Mouse (Mus musculus) layer of hippocampus, postnatal 36 days (tissue): ENCODE results near the gene Cacna1d. TPM values are rescaled to one million over a fixed set of nuclear protein-coding genes. Genes with fewer than 3 reads are reported as not detected.

Experiments
- DNase-seq, 2 experiments: peaks; one replicate each; pipeline ENCODE4 v3.0.0; 2022
- total RNA-seq, 2 experiments: library from RNA; stranded (reverse); gene quantifications; 2 replicates each; pipeline ENCODE4 v1.2.3; 2021

Cacna1d gene
- total RNA-seq, 2 experiments from 2014 or later: 41.8 to 60.0 TPM

DNA sequence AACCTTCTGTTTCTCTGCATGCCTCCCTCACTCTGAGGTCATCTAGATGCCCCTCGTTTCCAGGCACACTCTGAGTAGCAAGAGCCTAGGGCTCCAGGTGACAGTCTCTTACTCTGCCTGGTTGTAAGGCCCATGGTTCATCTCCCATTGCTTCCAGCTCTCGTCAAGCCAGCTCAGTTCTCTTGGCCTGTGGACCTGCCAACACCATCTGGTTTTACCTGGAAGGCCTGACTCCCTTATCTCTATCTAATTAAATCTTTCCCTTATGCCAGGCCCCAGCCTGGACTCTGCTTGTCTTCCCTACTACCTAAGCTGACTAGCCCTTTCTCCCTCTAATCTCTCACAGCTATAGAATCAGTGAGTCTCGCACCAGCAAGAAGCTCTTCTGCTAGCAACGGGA lies 124.2 kb downstream of the Cacna1d start:
- no peak for DNase-seq

DNA sequence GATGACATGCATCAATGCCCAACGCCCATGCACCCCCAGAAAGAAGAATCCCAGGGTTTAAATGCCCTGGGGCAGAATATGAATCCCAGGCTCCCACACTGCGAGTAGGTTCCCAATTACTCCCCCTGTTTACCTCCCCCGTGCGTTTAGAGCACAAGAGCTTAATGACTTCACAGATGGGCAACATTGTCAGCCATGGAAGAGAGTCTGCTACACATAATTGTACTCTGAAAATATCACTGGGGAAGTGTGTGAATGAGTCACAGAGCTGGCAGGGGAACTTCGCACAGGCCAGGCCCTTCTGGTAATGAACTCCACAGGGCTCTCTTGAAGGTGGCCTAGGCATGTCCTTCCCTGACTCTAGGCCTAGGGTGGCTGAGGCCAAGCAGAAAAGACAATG lies 125.4 kb downstream of the Cacna1d start:
- peak in 1 of 2 experiments; percentile 51 for DNase-seq

DNA sequence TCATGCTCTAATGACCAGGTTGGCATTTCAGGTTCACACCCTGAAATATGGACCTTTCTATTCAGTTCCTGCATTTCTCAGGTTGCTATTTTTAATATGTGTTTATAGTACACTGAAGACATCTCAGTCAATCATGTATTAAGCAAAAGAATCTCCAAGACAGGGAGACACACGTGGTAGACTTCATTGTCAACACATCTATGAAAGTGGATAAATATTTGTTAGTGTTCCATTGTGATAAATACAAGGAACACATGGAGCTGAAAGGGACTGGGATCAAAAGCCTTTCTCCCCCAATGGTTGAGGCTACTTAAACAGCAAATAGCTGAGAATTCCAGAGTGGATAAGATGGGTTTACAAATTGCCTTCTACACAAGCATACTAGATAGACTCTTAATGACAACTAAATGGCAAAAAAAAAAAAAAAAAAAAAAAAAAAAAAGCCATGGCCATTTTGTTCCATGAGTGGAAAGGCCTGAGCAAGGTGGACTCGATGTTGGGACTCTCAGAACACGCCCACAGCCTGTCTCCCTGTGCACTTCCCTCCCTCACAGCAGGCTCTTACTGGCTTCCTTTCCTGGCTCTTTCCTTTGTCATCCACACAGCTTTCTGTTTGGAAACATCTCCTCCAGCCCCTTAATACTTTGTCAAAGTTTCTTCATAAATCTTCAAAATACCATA lies 127.6 kb downstream of the Cacna1d start:
- no peak for DNase-seq

DNA sequence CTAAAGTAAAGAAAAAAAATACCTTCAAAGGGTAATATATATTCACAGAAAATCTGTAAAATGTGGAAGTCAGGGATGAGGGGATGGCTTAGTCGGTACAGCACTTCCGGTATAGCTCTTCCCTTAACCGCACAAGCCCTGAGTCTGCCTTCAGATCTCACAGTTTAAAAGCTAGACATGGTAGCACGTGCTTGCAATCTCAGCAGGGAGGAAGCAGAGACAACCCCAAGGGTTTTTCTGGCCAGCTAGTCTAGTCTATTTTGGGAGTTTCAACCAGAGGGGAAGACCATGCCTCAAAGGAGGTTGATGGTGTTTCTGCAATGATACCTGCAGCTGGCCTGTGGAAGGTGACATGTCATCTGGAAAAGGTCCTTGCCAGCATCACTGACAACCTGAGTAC lies 128.9 kb downstream of the Cacna1d start:
- DNase-seq: no peak

DNA sequence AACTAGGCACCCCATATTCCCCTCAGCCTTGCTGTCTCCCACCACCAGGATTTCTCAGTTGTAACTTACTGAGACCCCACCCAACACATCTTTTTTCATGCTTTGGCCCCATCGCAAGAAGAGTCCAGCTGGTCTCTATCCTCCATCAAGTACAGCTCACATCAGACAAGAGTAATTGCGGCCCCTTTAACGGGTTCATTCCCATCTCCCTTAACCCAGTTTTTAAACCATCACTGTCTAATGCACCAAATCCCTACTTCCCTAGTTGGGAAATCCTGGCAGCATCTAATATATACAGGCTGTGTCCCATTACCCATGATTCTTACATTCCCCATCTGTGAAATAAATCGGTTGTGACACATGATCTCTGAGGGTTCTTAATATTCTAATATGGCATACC lies 130.8 kb downstream of the Cacna1d start:
- DNase-seq: no peak

DNA sequence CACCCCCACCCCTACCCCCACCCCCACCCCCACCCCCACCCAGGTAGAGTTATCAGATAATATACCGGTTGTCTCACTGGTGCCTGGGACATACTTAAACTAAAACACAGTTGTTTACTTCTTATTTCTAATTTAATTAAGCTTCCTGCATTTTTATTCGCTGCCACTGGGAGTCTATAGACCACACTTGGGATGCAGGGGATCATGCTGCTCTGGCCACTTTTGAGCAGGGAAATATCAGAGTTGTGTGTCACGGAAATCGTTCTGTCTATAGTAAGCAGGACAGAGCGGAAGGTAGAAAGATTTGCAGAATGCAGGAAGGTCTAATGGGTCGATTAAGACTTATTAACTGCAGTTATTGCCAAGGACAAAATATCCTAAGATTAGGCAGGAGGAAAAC lies 131.3 kb downstream of the Cacna1d start:
- DNase-seq: no peak

DNA sequence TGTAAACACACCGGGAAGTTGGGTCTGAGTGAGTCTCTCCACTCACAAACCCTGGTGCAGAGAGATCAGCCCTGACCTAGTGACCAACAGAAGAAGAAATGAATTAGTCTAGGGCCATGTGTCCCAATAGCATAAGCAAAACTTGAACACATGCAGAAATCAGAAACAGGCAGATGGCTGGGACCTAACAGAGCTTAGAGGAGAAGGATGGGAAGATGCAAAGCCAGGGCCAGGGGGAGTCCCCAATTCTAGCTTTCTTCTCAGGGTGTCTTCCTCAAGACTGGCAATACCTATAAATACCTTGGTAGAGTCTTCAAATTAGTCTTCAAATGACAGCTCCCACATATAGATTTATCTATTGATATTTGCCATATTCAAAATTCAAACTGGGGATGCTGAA lies 133.2 kb downstream of the Cacna1d start:
- DNase-seq: no peak

DNA sequence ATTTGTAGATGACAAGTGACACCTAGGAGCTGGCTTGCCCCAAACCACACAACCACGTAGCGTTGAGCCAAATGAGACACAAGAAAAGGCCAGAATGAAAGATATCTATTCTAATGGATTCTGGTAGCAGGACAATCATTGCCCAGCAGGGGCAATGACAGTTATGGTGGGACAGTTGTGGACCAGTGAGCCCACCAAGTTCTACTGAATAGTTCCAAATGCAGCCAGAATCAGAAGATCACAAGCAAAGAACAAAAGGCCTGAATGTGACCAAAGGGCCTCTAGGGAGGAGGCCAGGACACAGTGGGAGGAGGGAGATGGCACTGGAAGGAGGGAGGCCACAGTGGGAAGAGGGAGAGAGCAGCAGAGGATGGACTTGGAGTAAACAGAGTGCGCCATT lies 134.8 kb downstream of the Cacna1d start:
- DNase-seq: no peak

DNA sequence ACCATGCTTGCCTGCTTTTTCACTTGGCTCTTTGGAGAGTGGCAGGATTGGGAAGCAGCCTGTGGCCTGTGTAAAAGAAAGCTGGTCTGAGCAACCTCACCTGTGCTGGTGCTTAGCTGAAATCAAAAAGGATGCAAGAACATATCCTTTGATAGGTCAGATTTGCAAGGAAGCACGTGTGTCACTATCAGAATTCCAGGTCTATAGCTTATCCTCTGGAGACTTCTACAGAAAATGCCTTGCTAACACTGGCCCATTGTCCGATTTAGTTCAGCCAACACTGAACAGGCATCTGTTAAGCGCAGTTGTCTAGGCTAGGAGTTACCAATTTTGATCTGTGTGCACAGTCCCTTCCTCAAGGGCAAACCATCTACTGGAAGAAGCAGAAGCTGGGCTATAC lies 136.5 kb downstream of the Cacna1d start:
- DNase-seq: no peak

DNA sequence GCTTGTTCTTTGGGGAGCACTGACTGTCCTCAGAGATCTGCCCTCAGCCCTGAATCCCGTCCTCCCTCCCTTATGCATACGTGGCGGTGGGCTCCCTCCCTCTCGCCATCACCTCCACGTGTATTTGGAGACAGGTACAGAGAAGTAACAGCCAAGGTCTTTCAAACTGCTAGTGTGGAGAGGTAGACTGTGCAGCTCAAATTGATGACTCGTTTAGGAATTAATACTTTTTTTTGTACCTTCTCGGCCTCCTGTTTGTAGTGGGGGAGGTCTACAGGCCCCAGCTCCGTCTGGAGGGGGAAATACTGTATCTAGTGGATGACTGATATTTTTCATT lies 137.2 kb downstream of the Cacna1d start:
- DNase-seq: peak in 1 of 2 experiments; percentile 20

DNA sequence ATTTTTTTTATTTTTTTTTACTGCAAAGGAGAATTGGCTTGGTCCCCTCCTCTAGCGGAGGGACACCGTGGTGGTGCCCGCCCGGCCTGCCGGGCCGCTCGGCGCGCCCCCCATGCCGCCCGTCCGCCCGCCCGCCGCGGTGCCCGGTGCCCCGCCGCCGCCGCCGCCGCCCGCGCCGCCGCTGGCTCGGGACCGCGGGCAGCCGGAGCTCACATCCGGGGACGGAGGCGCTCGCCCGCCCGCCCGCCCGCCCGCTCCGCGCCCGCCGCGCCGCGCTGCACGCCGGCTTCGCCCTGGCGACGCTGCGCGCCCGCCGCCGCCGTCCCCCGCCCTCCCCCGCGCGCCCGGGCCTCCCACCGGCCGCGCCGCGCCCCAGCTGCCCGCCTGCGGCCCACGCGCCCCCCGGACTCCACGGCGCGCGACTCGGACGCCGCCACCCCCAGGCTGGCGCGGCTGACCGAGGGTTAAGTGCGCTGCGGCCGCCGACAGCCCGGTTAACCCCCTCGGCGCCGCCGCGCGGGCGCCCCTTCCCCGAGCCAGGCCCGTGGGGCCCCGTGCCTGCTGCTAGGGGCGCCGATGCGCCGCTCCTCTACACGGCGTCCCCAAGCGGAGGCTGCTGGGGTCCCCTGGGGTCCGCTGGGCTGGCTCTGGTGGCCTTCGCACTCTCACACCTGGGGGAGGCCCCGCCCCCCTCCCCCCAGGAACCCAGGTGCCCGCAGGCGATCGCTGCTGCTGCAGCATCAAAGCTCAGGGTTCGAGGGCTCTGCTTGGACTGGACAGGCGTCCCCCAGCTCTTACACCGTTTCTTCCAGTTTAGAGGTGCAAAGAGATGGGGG lies 137.7 kb downstream of the Cacna1d start:
- DNase-seq: peak; percentile 32 to 33

DNA sequence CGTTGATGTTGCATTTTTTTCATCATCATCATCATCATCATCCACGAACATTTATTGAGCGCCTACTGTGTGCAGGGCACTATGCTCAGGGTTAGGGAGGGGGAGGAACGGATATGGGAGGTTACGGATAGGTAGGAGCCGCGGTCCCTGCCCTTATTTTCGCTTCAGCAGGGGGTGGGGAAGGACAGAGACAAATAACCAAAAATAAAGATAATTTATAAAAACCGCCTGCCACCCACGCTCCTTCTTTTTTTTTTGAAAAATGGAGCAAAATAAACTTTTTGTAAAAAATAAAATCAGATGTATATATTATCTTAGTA lies 138.3 kb downstream of the Cacna1d start:
- DNase-seq: no peak

DNA sequence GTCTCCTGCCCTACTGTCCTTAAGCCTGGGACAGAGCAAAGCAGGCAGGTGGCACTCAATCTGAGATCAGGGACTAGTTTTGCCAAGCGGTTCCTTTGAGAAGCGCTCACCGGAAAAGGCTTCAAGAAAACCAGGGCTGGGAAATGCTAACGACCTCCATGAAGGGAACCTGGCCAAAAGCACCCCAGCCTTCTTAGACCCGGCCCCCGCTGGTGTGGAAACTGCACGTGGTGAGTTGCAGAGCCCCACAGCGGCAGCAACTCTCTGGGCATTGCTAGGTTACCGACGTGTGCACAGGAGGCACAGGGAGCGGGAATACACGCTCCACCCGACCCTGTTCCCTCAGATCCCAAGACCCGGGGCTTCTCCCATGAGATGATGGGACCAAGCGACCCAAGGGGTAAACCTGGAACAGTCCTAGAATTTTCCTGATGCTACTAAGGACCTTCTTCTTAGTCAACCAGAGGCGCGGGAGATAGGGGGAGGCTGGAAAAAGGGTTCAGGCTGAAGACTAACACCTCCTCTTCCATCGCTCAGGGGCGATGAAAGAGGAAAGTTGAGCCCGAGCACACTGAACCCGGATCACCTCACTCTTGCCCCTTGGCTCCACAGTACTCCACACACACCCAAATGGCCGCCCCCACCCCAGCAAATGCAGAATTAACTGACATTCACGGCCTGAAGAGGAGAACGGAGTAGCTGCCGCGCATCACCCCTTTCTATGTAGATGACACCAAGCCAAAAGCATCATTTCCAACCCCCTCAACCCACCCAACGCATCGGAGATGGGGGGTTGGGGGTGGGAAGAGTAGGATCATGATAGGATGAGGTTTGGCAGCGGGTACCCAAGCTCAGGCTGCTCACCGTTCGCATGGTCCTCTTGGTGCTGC lies 138.9 kb downstream of the Cacna1d start:
- DNase-seq: peak; percentile 53 to 57

DNA sequence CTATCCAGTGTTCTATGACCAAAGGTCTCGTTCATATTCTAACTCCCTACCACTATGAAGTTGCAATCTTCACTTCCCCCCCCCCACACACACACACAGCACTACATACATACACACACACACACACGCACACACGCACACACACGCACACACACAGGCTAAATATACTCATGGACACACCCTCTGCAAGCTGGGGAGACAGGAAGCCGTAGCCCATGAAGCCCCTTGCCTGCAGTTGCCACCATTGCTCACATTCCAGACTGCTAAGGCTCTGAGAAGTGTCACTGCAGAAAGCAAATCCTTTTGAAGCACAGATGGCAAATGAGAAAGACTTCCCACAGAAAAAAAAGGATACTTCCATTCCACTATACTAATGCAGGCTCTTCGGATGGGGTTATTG lies 141.0 kb downstream of the Cacna1d start:
- DNase-seq: no peak

DNA sequence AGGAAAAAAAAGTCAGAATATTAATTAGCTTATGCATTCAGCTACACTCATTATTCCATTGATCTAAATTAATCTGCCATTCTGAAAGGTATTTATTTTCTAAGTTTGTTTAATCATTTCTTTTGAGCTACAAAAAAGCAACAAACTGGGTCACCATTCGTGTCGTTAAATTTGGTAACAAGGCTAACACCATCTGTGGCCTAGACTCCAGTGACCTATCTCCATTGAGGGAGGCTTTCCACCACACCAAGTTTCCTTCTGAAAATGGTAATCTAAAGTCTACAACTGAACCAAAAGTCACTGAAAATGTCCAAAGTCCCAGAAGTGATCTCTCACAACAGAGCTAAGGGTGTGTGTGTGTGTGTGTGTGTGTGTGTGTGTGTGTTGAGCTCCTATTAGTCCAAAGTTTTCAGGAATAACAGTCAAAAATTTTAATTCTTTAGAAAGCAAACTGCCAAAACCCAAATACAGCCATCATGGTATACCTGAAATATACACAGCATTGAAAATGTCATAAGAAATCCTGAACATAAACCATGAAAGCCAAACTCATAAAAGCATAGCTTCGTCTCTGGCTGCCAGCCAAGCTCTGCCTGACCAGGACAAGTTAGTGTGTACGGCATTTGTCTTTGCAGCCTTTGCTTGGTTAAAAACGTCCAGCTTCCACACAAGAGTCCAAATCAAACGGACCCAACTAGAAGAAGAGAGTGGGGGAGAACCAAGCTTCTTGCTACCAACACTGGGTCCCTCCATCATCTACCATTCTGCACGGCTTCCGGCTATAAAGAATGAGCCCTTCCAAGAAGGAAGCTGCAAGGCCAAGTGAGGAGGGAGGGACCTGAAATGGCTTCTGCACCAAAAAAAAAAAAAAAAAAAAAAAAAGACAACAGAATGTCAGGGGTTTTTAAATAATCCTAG lies 146.0 kb downstream of the Cacna1d start:
- DNase-seq: no peak

DNA sequence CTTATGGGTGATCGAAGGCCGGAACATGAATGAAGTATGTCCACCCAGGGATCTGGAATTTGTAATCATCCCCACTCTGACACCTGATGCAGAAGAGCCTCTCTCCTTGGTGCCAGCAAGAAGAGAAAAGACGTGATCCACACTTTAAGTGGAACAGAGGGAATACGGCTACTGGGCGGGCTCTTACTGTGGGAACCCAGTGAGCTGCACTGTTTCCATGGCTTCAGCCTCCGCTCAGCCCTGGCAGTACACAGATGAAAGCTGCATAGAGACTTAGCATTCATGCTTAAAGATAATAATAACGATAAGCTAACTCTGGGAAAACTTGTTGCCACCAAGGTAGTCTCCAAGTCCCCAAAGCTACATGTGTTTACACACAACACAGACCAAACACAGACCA lies 147.5 kb downstream of the Cacna1d start:
- DNase-seq: peak in 1 of 2 experiments; percentile 36

DNA sequence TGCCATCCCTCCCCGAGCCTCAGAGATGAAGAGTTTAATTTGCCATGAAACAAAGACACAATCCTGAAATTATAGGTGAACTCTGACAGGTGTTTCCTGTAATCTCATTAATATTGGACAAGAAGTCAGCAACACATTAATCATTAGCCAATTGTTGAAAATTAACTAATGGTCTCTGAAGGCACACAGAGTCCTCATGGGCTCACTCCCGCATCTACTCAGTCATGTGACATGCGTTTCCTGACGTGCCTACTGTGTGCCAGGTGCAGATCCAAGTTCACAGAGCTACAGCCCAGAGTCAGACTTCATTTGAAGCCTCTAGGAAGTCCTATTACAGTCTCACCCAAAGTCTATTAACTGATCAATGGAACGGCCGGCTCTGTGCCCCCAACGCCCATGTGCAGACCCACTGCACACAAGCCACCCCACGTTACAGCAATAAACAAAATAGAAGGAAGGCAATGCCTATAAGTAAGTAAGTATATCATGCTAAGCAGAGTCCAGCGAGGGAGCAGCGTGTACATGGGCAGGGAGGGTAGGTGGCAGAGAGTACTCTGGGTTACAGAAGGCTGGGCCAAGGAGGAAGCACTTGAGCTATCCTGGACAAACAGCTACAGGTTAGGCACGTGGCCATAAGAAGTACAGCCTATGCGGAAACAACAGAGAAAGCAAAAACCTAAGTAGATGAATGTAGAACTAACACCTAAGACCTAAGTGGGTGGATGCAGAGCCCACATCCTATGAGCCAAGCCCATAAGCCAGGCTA lies 149.2 kb downstream of the Cacna1d start:
- DNase-seq: no peak

DNA sequence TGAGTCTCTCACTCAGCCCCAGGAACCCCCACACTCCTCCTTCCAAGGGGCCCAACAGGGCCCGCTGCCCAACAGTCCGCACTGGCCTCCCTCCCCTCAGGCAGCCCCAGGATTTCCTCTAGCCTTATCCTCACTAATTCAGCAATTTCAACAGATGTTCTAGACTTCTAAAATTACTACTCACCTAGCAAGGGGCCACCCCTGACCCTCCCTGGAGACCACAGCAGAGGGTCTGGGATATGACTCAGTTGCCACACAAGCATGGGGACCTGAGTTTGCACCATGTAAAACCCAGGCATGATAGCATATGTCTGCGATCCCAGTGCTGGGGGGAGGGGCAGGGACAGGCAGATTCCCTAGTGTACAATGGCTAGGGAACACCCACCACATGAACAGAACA lies 151.1 kb downstream of the Cacna1d start:
- DNase-seq: no peak

DNA sequence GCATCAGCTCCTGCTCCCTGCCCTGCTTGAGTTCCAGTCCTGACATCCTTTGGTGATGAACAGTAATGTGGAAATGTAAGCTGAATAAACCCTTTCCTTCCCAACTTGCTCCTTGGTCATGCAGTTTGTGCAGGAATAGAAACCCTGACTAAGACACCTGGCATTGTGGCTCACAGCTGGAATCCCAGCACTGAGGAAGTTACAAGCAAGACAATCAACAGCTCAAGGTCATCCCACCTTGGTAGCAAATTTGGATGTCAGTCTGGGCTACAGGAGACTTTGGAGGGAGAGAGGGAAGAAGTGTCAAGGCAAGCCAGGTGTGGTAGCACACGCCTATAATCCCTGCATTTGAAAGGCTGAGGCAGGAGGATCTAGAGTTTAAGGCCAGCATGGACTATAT lies 159.4 kb downstream of the Cacna1d start:
- DNase-seq: no peak

DNA sequence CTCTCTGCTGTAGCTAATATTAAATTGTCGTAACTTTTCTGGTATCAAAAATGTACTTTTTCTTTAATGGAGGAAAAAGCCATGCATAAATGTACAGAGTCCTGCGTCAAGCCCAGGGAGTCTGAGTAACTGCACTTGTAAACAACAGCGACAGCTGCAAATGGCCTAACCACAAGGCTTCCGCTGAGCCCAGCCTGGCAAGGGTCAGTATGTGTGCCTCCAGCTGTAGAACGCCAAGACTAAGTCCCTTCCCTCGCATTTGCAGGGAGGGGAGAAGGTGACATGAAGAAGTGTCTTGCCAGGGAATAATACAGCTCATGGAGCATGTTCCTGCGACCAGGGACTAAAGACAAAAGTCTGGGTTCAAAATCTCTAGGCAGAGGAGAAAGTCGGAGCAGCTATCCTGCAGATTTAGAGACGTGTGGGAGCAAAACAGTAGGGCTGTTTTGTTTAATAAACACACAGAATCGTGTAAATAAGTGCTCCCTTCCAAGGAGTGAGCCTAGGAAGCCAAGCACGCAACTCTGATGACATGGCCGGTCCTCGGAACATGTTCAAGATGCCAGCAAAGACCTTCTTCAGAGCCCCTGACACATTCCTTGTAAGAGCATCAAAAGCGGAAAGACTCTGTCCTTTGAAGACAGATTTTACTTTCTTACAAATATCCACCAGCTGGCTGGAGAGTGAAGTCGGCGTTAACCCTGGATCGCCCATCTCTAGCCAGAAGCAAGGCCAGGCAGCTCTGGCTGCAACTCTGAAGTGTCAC lies 160.7 kb downstream of the Cacna1d start:
- DNase-seq: no peak

DNA sequence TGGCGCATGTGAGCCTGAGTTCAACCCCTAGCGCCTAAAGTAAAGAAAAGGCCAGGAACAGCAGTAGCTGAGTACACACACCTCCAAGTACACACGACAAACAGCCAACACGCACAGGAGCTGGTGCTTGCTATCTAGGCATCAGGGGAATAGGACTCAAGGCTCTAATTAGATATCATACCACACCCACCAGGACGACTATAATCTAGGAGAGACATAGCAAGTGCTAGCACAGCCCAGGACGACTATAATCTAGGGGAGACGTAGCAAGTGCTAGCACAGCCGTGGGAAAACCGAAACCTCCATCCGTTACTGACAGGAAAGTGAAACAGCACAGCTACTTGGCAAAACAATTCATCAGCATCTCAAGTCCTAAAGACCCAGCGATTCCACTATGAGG lies 162.1 kb downstream of the Cacna1d start:
- no peak for DNase-seq
